Mouse (Mus musculus) fibroblast of lung, adult 2 months (primary cell): ENCODE measurements around the gene Bdkrb2.
A peak's percentile ranks its signal among the peaks of the same experiment; 100 is the strongest.

Source experiments
- DNase-seq: peaks from one replicate; pipeline ENCODE4 v3.0.0-alpha.2; 2011; ENCODE audit warnings: low read depth

Bdkrb2 gene

DNA sequence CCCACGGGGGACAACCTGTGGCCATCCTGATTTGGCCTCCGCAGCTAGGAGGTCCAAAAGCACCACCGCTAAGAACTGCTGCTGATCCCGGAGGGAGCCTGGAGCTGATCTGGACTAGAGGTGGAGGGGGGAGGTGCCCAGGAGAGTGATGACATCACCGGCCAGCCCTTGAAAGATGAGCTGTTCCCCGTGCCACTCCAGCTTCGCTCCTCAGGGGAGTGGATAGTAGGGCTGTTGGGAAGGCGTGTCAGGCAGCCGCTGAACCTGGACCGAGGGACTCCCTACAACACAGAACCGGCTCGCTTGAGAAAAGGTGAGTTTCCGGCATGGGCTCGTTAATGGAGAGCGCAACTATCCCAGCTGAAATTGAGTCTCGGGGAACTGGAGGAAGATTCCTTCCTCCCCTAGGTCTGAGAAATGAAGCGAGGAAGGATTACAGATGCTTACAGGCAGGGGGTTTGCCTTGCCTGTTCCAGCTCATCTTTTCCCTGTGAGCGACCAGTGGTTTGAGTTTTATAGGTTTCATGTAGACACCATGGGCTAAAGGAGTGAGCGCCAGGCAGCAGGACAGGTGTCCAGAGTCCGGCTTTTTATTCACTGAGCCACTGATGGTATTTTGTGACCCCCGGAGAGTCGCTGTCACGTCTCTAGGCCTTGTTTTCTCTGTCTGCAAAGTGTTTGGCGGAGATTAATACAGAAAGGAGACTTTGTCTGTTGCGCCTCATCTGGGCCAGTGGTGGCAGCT lies at the start of gene Bdkrb2:
Gene Bdkrb2, plus strand, starts transcription at position 291 of the 745 bp plus-strand sequence.
- DNase-seq = no peak

DNA sequence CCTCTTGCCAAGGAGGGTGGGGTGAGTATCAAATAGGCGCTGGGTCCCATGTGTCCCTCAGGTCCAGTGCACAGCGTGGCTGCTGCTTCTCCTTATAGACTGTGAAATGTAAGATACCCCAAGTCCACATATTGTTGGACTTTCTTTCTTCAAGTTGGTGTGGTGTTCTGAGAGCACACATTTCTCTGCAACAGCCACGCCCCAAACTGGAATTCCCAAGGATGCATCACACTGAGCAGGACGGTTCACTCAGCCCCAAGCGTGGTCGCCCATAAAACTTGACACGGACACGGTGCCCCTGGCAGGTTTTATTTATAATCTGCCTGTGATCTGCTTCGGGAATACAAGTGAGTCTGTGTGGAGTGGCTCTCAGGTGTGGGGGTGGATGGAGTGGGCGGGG lies 48.9 kb upstream of the Bdkrb2 start:
- DNase-seq = no peak

DNA sequence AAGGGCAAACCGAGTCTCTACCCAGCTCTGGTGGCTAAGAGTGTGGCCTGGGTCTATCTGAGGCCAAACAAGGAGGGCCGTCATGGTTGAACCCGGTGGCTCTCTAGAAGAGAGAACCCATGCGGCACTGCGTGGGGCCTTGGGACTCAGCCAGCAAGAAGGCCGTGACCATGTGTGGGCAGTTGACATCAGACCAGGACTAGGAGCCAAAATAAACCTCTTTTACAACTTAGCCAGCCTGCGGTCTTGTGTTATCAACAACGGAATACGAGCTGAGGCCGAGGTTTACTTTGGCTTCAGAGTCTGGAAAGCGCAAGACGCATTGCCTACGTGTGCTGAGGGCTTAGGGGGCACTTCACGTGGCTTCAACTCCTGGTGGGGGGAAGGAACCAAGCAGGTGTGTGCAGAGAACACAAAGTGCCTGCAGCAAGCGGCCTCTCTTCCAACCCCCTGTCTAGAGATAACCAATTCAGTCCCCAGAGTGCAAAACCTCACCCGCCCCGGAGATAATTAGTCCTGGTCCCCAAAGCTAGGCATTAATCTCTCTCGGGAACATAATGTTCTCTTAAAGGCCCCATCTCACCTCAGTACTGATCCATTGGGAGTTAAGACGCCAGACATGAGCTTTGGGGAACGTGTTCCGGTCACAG lies 45.9 kb upstream of the Bdkrb2 start:
- peak; percentile 69 for DNase-seq

DNA sequence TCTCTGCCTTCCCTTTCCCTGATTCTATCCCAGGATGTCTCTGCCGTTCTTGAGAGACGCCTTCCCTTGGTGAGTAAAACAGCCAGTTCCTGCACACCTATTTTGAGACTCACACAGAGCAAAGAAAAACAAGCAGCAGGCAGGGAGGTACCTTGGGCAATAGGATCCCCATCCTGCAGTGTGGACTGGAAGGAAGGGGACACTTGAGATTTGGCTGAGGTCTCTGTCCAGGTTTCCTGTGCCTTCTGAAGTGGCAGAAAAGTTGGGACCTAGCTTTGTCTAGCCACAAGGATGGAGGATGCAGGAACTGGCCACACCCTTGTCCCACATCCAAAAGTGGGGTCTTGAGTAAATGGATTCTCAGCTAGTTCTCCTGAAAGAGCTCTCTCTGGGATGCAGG lies 43.2 kb upstream of the Bdkrb2 start:
- no peak for DNase-seq

DNA sequence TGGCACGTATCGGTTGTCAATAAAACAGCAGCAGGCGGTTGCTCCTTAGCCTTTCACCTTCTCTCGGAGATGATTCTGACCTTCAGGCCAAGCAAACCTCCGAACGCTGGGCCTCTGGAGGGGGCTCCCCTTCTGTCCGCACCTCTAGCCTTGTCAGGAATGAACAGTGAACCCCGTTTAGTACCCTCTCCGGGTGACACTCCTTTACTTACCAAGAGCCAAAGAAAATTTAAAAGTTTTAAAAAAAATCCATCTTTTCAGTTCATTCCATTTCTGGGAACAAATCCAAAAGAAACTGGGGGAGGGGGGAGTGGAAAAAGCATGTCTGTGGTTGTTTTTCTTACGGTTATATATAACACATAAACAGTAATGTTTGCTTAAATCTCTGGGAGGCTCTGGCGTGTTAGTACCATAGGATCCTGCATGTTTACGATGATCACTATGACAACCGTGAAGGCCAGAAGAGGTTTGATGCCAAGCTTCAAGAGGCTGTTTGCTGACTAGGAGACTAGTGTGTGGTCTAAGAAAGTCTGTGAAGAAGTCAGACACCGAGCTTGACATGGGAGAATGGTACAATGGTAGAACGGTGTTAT lies 41.8 kb upstream of the Bdkrb2 start:
- DNase-seq = no peak

DNA sequence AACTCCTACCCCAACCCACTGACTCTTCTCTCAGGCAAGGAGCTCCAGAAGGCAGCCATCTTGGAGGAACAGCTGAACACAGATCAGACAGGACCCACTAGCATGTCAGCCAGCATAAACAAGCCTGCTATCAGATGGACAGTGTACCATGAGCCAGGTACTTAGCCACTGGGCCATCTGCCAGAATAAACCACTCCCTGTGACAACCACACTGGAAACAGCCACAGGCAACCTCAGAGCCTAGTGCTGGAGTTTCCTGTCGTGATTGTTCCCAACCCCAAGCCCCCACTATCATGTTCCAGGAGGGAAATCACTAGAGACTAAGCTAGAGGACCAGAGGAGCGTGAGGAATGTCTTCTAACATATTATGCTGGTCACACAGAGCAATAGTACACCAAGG lies 39.3 kb upstream of the Bdkrb2 start:
- DNase-seq = no peak

DNA sequence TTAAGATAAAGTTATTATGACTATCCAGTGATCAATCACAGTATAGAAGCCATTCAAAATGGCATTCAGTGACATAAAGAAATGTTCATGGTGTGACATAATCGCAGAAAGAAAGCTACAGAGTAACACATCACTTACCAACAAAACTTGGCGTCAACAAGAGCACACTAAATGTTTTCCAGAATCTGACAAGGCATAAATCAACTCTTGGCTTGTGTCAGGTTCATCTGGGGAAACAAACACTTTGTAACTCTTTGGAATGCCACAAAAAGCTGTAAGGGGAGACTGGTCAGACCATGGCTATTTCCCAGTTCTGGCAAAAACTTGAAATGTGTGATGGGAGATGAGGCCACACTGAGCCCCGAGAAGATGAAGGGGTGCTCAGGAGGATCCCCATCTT lies 36.8 kb upstream of the Bdkrb2 start:
- DNase-seq = no peak

DNA sequence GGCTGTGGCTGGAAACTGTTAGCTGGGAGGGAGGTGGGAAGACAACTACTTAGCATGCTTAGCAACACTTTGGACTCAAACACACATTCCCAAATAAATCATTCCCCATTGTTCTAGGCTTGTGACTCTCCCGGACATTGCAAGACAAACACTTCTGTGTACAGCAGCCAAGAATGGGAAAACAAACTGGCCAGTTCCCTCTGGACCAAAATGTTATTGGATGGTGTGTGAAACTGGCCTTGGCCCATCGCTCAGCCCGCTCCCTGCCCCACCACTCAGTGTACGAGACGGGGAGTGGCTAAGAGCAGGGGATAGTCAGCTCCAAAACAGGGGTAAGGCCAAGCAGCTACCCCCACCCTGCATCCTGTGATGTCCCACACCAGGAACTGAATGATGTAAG lies 36.2 kb upstream of the Bdkrb2 start:
- DNase-seq = peak; percentile 75

DNA sequence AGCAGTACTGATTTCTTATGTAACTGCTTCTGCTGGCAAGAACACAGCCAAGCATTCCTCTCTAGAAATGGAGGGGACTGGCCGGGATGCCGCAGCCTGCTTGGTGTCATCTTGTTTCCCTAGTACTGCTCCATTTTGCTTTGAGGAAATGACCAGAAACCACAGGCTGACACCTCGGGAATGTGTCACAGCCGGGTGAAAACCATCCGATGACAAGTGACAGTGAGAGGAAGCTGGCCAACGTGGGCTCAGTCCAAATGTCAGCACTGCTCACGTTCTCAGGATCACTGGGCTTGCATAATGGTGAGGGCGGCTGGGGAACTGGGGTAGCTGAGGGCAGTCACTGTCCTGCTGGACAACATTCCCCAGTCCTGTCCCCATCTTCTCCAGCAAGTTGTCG lies 33.5 kb upstream of the Bdkrb2 start:
- DNase-seq = no peak

DNA sequence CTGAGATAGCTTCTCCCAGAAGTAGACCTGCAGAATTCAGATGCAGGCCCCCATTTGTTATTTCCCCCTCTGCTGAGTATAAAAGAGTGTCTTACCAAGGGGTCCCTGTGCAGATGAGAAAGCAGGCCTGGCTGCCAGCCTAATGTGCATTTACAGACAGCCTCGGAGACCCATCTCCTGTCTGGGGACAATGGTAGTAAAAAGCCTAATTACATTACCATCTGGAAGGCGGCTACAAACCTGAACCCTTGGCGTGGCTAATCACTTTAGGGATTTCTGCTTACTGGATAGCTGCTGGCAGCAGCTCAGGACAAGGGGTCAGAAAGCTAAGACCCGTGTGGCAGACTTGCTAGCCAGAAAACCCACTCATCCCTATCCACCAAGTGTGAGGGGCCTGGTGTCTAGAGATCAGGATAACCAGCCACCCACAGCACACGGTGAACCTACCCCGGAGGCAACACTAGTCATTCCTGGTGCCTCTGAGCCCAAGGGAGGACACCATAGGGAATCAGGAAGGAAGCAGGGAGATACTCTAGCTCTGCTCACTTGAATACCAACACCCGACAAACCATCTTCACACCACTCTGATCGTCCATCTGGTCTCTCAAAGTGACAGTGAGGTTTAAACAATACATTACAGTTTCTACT lies 31.2 kb upstream of the Bdkrb2 start:
- DNase-seq = no peak

DNA sequence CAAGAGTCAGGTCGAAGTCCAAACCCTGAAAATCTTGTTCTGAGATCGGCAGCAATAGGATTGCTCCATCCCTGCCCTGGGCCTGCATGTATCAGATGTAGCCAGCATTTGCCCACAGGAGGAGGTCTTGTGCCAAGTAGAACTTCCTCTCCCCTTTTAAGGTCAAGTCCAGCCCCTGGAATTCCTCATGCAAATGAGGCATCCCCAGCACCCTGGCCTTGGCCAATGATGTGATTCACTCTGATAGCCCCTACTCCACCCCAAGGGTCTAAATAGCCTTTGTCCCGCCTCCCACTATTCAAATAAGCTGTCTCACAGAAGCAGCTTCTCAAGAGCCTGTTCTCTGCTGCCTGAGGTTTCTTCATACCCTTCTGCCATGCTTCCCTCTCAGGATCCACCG lies 28.2 kb upstream of the Bdkrb2 start:
- no peak for DNase-seq

DNA sequence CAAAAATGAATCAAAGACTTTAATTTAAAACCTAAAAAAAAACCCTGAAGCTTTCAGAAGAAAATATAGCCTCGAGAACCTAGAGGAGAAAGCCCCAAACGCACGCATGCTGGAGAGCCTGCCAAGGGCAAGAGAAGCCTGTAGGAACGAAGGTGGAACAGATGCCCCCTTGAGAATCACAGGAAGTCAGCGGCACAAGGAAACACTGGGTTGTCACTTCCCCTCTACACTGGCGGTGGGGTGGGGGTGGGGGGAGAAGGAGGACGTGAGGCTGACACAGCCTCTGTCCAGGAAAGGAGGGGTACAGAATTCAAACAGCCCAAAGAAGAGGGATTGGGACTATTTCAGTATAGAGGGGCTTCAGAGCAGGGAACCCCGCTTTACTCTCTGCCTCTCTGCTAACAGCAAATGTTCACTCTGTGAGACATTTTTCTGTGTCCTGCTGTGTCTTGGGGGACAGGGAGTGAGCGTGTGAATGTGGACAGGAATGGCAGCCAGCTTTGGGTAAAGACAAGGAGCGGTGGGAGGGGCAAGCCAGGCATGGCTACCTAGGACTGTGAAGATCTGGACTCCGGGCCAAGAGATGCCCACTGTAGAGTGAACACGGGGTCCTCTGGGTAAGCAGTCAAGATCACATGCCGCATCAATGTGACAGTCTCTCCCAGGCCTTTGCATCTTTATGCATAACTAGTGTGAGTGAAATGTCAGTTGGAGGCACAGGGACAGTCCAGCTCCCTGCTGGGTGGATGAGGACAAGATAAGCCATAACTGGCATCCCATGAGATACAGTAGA lies 26.9 kb upstream of the Bdkrb2 start:
- no peak for DNase-seq

DNA sequence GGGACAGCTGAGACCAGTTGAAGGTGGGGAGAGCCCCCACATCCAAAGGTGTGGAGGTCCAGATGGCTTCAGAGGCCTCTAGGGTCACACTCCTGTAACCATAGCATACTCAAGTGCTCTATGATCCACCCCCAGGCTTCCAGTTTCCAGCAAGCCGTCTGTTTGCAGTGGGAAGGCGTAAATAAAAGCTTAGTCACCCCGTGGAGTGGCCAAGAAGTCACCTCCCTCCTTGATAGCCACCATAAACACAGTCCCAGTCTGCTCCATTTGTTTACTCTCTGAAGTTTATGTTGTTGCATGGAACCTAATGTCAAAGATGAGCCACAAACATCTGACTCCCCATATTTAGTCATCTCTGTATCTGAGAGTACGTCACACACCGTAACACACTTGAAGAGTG lies 25.9 kb upstream of the Bdkrb2 start:
- DNase-seq = no peak

DNA sequence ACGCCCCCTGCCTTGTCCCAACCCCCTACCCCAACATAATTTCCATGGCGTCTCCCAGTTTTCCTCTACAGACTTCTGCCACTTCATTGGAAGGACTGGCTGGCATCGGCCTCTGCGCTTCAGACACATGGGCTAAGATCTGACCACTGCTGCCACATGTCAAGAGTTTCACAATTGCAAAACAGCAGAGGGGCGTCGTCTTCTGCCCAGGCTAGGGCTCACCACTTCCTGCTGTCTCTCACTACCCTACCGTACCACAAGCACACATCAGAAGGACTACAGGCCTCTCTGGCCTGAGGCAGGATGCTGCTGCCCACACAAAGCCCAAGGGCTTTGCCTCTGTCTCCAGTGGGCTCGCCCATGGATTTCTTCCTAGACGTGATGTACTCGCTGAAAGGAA lies 23.4 kb upstream of the Bdkrb2 start:
- DNase-seq = no peak

DNA sequence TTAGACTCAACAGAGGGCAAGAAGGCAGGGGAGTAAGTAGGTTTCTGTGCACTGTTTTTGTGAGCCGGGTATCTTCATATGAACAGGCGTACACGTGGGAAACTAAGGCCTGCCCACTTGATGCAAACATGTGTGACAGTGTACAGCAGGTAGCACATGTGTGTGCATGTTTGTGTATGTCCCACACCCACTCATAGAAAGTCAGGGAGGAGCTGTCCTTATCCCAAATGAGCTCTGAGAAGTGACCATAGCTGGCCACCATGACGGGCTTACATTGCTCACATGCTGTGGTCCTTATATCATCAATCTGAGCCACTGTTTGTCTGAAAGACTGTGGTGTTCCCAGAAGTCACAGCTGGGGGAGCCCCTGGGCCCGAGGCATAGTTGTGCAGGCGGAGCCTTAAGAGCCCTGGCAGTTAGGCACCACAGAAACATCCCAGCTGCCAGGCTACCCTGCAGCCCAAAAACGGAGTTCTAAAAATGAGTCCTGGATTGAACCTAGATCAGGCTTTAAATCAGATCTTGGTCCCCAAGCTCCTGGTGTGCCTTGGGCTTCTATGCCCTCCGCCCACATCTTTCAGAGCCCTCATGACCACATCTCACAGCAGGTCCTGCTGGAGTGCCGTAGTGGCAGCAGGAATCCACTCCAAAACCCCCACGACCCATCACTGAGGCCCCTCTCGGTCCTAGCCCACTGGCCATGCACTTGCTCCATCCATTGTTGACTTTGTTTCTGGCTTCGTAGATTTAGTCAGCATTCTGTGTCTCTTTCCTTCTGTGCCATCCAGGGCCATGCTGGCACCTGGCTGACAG lies 21.2 kb upstream of the Bdkrb2 start:
- no peak for DNase-seq

DNA sequence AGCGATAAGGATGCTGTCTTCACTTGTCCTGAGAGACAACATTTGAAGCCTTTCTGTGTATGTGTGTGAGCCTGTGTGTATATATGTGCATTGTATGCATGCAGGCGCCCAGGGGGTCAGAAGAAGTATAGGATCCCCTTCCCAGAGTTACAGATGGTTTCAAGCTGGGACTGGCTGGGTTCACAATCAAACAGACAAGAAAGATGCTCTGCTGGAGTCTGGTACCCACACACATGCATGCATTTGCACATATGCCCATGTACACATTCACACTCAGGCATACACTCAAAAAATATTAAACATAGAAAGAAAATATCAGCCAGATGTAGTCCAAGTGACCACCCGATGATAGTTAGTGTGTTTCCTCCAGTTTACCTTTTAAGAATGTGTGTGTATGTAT lies 20.5 kb upstream of the Bdkrb2 start:
- DNase-seq = no peak

DNA sequence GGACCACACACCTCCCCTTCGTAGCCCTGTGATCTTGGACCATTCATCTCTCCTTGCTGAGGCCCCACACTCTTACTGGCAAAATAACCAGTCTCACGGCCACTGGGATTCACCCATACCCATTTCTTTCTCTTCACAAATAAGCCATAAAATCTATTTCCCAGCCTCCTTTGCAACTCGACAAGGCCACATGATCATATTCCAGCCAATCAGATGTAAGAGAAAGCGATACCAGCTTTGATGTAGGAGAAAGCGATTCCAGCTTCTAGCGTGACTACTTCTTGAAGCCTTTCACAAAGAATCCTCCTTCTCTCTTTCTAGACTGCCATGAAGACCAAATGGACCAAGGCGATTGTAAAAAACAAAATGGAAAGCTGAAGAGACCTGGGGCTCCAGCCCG lies 19.9 kb upstream of the Bdkrb2 start:
- DNase-seq = no peak

DNA sequence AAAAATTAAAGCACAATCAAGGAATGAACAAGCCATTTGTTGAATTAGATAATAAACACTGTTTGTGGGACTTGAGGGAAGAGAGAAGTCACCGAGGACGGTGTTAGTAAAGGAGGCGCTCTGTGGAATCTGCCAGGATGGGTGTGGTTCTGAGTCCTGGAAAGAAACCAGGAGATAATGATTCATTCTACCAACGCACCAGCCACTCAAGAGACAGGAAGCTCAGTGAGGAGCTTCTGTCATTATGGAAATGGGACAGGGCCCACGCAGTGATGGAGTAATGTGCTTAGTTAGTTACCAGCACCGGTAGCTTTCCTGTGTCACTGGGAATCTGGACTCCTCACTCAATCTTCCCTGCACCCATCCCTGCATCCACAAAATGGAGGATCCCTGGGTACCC lies 19.3 kb upstream of the Bdkrb2 start:
- DNase-seq = no peak

DNA sequence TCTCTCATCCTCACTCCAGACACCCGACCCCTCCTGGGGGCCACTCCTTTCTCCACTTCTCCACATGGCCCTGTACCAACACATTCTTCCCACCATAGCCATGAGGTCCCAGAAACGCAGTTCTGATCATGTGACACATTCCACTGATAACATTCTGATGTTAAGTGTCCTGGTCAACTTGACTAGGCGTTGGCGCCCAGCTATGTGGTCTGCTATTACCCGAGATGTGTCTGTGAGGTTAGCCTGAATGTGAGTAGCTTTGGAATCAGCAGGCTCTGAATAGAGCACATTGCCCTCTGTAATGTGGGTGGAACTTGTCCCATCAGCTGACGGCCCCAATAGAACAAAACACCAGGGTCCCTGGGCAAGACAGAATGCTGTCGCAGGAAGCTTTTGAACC lies 18.2 kb upstream of the Bdkrb2 start:
- DNase-seq = no peak

DNA sequence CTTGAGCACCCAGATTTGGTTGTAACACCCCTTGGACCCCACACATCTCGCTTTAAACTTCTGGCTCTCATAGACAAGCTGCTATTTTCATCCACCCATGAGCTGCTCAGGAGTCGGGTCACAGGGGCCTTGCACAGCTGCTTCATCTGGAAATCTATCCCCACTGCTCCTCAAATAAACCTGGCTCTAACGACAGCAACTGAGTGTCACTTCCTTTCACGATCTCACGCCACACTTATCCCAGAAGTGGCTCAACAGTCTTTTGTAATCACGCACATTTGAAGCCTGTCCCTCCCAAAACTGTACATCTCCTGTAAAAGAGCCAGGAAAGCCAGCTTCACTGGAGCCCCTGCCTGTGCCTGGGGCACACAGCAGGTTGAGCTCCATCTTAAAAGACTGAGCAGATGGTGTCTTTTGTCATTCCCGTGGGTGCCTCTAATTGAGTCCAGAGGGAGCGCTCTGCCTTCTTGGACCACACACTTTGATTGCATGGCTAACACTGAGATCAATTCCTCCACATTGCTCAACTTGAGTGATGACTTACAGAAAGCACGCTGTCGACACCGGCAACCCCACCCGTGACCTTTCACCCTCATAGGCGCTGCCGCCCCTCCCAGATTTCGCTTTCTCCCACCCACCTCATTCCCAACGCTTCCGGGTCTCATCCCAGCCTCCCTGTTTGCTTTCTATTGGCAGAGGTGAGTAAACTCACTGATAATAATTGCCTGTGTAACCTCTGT lies 17.2 kb upstream of the Bdkrb2 start:
- DNase-seq = no peak

DNA sequence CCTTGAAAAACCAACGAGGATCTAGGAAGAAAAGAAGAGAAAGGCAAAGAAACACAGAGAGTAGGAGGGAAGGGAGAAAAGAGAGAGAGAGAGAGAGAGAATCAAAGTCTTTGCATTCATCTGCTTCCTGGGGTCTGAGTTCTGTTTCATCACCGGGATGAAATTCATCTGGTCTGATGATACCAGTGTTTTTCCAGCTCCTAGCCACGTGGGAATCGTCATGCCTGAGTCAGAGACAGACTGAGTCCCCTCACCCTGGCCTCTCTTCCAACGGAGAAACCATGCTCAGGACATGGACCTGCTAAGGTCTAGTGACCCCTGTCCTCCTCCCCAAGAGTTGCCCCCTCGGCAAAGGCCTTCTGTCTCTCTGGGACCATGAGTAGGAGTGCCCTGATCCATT lies 16.5 kb upstream of the Bdkrb2 start:
- DNase-seq = no peak
